Mouse (Mus musculus) thymus, postnatal 0 days (tissue): ENCODE results near the gene Timp2. TPM values are rescaled to one million over a fixed set of nuclear protein-coding genes. Genes with fewer than 3 reads are reported as not detected.

Experiments
- DNase-seq: peaks from one replicate; pipeline ENCODE4 v3.0.0-alpha.2; 2015; ENCODE audit warnings: low spot score
- polyA plus RNA-seq: library from polyadenylated mRNA; unstranded; fragments of >200 nt; fragmentation: Nextera tagmentation; extraction: Ambion mirVana; gene quantifications from 2 replicates; pipeline ENCODE4 v1.2.1, GENCODE M21; 2015

Gene Timp2
- polyA plus RNA-seq, 1 experiment from 2014 or later, result 45.1 TPM

DNA sequence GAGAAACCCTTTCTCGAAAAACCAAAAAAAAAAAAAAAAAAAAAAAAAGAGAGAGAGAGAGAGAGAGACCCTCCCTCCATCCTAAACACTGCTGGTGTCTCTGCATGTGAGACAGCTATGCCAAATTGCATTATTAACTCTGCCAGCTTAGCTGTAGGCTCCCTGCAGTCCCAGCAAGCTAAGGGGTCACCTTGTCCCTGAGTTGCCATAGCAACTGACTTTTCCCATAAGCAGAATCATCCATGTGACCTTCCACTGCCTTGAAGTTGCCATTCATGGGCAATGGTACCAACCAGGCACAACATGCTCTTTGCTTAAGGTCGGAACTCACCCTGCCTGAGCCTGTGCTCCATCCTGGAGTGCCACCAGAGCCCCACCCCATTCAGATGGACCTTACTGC is 60.5 kb downstream of the Timp2 start:
- DNase-seq, result no peak

DNA sequence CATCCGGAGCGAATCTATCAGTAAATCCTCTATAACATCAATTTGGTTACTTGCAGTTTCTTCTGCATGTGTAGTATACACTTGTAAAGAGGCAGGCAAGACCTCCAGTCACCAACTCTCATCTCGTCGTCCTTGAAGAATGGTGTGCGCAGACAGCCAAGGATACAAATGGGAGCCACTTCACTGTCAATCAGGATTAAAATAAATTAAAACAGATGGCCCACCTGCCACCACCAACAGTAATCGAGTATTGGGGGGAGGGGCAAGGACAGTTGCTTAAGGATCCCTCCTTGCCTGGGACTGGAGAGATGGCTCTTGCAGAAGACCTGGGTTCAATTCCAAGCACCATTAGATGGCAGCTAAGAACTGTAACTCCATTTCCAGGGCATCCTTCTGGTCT is 62.9 kb downstream of the Timp2 start:
- DNase-seq, result no peak

DNA sequence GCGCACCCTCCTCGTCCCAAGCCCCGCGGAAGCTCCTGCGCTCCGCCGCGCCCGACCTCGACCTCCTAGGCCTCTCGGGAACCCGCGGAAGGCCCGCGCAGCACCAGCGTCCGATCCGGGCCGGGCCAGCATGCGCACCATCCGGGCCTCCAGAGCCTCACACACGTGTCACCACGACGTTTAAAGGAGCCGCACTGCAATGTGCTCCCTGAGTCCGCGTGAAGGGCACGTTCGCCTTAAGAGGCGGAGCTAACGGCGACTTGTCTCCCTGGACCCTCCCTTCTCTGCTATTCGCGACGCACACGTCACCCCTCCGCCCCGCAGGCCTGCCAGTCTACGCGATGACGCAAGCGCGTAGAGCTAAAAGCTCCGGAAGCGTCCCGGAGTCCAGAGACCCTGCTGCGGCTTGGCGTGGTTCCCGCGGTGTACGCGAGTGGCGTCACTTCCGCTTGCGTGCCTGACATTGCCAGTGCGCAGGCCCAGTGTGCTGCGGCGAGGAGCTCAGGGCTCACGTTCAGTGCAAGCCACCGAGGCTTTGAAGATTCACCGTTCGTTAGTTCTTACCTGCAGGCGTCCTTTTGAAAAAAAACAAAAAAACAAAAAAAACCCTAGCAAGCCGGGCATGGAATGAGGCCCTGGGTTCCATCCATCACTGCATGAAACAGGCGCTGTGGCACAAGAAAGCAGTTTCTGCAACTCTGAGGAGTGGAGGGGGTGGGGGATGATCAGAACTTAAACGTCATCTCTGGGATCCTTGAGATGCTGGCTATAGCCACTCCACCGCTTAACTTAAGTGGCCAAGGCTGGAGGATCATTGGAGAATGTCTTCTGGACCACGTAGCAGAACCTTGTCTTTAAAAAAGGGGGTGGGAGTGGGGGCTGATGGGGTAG is 65.3 kb downstream of the Timp2 start, which contains the start of gene Usp36:
Gene Usp36 (minus strand): TSS at position 246 of the 891 bp plus-strand sequence.
- DNase-seq, result peak; percentile 100

DNA sequence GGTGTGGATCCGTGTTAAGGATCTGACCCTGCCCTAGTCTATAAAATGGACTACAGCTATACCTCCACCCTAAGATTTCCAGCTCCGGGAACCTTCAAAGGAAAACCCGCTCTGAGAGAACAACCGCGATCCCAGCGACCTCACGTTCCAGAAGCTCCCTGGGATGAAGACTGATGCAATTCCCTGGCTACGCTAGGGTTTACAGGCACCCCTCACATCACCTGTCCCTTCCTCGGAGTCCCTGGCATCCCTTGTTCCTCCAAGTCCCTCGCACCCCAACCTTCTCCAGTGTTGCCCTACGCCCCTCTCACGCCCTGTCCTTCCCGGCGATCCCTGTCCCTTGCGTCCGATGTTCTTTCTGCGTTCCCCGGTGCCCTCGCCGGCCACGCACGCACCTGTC is 66.0 kb downstream of the Timp2 start:
- DNase-seq, result no peak

DNA sequence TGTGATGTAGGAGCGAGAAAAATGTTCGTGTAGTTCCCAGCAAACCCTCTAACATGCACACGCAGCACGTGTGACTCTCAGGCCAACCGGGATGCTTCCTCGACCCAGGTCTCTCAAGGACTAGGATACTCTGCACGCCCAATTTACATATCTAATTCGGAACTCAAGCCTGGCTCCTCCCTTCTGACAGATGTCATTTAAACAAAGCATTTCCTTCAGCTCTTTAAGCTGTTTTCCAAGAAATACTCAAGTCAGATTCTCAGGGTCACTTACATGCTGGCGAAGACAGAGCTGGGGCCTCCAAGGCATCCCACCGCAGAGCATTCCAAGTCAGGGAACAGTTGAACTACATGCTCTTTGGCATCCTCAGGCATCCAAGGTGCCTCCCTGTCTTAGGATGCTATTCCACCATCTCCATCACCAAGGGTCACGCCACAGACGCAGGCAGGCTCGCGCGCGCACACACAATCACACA is 66.5 kb downstream of the Timp2 start:
- peak; percentile 38 for DNase-seq

DNA sequence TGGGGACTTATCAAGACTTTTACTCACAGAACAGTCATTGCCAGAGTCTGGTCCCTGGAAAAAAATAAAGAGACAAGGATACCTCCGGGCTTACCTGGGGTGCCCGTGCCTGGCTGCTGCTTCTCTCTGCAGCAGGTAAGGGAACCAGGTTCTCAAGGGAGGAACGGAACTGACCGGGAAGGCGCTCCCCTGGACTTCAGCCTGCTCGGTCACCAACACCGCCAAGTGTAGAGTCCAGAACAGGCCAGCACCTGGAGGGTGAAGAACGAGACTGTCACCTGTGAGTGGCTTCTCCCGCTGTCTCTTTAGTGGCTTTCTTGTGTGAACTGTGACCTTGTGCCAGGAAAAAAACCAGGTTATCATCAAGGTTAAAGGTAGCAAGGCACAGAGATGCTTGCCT is 68.0 kb downstream of the Timp2 start:
- no peak for DNase-seq

DNA sequence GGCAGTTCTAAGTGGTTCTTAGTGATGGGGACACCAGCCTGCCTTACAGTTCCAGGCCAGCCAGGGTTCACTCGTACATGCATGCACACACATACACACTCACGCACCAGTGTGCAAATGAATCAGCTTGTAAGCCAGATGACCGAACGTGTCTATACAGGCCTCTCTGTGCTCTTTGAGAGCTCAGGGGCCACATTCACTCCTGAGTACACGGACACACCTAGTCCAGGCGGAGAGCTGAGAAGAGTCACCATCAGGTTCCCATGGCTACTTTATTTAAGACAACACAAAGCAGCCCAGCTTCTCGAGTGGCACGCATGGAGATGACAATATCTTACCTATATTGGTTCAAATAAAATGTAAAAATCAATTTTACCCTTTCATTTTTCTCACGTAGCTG is 69.1 kb downstream of the Timp2 start:
- no peak for DNase-seq

DNA sequence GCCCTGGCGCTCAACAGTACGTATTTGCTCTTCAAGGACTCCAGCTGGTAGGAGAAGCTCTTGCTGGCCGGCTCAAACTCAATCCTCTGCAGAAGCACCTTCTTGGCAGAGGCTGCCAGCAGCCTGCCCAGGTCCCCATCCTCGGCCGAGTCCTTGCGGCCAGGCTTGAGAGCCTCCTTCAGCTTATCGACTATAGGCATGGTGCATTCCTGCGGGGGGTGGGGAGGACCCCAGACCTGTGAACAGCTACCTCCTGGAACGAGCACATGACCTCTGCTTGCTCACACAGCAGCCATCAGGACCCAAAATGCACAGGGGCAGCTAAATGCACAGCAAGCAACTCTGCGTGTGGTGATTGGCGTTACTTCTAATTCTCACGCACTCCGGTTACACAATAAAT is 69.7 kb downstream of the Timp2 start:
- no peak for DNase-seq

DNA sequence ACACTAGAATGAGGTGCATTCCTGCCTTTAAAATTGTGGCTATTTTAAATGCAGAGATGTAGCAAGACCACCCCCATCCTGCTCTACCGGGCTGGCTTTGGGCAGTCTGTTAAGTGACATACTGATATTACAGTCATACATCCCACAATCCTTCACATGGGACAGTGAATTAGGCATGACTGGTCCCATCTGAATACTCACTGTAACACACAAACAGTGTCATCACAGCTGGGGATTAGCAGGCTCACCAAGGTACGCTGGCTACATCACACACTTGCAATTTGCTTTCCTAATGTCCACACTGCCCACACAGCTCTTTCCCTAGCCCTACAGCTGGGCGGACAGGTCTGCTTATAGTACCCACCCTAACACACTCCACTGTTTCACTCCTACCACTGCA is 75.3 kb downstream of the Timp2 start:
- DNase-seq, result no peak

DNA sequence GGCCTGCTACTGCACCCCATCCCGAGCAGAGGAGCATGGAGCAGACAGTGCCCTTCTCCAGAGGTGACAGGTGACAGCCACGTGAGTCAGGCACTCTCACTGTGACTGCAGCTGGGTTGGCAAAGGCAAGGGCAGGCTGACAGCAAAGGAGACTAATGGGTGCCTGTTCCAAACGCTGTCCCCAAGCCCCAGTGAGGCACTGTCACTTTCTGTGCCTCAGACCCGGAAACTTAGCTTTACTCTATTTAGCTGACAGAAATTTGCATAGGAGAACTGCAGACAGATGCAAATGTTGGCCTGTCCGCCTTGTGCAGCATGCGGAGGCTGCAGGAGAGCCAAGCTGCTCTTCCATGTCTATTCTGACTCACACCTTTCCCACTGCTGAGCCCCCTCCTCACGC is 79.2 kb downstream of the Timp2 start:
- DNase-seq, result no peak

DNA sequence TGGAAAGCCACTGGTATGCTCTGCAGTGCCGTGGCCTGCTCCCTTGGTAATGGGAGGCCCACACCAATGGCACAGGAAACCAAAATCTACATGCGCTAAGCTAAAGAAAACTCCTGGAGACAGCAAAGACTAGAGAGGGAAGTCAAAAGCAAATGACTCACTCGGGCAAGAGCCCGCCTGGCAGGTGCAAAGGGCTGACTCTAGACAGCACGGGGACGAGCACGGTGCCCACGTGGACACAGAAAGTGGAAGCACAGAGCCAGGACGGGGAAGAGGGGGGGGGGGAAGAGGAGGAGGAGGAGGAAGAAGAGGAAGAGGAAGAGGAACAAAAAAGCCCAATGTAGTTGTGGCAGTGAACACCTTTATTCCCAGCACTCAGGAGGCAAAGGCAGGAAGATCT is 80.4 kb downstream of the Timp2 start:
- no peak for DNase-seq

DNA sequence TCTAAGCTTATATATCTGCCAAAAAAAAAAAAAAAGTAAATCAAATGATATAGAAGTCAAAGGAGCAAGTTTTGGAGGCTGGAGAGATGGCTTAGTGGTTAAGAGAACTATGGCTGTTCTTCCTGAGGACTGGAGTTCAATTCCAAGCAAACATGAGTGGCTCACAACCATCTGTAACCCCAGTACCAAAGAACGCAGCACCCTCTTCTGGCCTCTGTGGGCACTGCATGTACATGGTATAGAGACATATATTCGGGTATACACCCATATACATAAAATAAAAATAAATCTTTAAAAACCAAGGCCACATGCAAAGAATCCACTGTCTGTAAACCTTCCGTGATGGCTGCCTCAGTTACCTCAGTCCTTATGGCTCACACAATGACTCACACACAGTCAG is 85.7 kb downstream of the Timp2 start:
- no peak for DNase-seq

DNA sequence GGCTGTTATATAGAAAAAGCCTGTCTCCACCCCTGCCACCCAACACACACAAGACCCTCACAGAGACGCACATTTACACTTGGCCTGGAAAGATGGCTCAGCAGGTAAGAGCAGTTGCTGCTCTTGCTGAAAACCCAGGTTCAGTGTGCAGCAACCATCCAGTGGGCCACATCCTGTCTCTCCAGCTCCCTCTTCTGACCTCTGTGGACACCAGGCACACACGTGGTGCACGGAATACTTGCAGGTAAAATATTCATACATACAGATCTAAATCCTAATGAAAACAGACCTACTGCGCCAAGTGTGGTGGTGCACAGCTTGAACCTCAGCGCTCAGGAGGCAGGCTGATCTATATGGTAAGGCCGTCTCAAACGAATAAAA is 88.9 kb downstream of the Timp2 start:
- no peak for DNase-seq

DNA sequence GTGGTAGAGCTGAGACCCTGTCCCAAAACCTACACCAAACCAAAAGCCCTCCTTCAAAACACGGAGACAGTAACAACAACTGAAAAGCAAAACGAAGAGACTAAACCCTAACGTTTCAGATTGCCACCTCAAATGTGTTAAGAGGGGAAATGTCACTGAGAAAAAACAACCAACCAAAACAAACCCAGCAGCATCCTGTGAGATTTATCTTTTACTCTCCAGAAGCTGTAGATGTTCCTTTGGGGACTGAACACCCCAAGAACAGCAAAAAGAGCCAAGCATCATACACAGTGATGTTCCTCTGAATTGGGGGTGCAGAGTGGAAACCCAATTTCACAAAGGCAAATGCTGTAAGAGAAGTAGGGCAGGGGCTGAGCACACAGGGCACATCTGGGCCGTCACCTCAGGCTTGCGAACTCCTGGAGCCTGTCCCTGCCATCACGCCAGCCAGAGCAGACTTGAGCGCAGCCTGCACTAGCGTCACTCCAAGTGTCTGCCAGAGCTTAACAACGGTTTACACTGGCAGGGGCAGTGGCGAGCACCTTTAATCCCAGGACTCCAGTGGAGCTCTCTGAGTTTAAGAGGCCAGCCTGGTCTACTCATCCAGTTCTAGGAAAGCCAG is 89.4 kb downstream of the Timp2 start:
- DNase-seq, result peak; percentile 28

DNA sequence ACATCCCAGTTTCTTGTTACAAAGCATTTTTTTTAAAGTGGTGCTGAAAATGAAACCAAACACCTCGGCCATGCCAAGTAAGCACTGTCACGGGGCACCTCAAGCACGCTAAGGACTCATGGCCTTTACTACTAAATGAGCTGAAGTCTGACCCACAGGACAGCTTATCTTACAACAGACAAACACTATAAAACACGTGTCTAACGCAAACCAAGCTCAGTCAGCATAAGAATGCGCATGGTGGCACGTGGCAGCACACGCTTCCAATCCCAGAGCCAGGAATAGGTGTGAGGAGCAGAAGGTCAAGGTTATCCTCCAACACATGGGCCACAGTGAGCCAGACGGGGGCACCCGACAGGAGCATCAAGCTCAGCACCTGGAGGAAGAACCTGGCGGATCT is 89.9 kb downstream of the Timp2 start:
- DNase-seq, result no peak

DNA sequence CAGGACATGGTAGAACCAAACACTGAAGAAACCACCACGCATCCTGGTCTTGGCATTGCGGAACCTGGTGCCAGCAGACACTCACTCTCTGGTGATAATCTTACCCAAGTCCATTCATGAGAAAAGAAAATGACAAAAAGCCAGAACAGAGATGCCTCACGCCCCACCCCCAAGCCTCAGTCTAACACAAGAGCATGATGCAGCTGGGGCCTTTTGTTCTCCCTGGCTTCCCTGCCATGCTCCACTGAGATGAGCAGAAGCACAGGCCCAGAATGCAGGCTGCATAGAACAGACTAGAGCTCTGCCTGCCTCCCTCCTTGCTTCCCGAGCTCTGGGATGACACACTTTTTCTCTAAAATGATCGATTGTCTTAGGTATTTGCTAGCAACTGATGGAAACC is 92.4 kb downstream of the Timp2 start:
- DNase-seq, result no peak

DNA sequence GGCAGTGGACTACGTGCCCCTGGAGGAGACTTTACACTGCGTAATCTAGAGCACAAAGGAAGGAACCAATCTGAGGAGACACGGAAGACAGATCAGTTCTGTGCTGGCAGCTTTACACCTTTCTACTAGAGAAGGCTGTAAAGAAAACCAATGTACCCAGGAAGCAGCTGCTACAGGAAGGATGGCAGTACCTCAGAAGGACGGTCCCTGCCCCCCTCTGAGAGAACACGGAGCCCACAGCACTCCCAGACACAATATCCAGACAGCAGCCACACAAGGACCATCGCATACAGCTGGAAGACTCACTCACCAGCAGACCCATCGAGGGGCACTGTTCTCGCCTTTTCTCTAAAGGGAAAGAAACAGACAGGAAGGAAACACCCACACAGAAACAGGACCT is 95.5 kb downstream of the Timp2 start:
- DNase-seq, result peak; percentile 71

DNA sequence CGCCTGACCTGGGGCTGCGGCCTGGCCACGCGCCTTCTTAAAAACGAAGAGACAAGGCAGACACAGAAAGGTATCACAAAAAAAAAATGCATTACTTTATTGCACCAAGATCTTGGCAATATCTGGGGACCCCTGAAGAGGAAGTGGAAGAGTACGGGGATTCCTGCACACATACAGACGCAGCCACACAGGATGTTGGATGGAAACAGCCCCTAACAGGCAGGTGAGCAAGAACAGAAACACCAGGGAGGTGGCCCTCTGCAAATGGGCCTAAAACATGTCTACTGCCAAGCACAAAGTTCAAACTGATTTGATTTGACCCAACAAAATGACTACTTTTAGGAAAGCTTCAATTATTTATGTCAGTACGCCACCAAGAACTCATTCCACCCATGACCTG is 96.0 kb downstream of the Timp2 start:
- DNase-seq, result no peak

DNA sequence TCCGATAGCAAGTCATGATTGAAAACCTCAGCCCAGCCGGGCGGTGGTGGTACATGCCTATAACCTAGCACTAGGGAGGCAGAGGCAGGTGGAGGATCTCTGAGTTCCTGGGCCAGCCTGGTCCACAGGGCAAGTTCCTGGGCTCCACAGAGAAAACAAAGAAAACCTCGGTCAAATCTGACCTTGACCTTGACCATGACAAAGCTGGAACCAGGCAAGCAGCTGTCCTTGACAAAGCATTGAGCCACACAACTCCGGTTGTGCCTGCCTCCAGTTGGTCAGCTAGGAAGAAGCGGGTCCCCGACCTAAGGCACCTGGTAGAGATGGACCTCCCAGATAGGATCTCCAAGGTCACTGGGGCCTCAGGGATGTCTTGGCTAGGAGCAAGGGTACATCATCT is 99.2 kb downstream of the Timp2 start:
- no peak for DNase-seq

DNA sequence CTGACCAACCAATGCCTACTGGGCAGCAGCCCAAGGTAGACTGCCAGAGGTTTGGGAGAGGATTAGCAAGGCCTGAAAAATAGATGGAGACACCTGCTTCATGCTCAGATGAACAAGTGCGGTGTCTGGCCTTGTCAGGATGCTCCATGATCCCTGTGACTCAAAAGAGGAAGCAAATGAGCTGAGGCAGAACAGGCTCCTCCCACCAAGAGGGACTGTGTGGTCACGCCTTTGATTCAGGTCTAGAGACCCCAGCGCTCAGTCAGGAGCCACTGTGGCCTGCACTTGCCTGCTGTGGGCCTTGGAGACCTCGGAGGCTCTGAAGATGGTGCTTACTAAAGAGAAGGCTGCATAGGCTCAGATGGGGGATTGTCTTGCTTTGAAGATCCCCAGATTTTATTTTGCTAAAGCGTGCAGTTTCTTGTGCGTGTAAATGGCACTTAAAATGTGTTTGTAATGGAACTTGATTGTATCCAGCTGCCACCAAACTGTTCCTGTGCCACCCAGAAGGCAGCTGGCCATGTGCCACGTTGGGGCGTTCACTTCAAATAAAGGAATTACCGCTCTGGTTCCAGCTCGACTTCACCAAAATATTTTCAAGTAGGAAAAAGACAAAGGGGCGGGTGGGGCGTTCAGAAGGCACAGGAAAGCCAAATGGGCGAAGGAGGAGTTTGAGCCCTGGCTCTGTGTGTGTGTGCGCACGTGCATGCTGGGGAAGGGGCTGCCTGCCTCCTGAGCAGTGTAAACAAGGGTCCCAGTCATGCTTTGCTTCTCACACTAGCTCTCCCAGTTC is 101.2 kb downstream of the Timp2 start:
- no peak for DNase-seq

DNA sequence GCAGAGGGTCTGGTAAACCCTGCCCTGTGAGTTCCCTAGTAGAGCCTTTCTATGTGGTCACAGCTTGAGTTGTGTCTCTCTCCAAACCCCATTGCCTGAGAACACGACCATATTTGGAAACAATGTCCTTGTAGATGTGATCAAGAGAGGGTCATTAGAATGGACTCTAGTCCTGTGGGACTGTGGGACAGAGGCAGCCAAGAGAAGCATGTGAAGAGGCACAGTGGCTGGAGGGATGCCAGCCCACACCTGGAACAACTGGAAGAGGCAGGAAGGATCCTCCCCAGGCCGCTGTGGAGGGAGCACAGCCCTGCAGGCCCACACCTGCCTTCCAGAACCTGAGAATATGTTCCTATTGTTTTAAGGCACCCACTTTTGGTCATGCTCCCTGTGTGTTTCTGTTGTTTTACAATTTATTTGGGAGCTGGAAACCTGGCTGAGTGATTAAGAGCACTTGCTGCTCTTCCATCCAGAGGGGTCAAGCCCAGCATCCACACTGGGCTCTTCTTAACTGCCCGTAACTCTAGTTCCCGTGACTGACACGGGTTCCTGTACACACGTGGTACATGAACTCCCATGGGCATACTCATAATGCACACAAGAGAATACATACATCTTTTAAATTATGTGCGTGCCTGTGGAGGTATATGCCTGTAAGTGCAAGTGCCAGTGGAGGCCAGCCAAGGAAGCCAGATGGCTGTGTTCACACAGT is 101.9 kb downstream of the Timp2 start:
- no peak for DNase-seq
